Mouse (Mus musculus): ENCODE results near the gene Prss8. TPM values are rescaled to one million over a fixed set of nuclear protein-coding genes. Genes with fewer than 3 reads are reported as not detected.

Prss8 gene
- total RNA-seq, 2 experiments from 2014 or later = not detected

DNA sequence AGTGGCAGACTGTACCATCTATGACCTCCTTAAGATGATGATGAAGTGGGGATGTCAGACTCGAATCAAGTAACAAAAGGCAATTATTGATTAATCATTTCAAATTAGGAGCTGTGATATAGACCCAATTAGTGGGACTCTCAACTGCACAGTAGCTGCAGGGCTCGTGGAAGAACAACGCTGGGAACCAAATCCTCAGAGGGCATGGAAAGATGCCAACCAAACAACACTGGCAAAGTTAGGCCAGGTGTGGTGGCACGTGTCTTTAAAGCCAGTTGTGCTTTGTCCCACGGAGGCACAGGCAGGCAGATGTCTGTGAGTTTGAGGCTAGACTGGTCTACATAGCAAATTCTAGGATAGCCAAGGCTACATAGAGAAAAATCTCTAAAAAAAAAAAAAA, 732 bp upstream of the Prss8 start:
- no peak for ATAC-seq (replicated peaks; ENCODE audit: poor library complexity)

DNA sequence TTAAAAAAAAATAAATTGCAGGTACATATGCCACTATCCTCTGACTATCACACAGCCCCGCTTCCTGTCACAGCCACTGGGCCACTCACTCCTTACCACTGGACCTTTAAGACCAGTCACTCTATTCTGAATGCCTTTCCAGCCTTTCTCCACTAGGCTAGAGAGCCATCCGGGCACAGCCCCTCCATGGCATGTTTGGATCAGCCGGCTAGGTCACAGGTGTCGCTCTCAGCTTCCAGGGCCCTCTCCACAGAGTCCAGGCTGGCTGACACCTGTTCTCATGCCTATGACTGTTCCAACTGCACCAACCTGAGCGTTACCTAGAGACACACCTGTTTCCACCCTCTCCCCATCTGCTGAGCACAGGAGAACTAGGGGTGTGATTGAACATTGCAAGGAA, 1.3 kb downstream of the Prss8 start:
- ATAC-seq (replicated peaks; ENCODE audit: poor library complexity) = no peak

DNA sequence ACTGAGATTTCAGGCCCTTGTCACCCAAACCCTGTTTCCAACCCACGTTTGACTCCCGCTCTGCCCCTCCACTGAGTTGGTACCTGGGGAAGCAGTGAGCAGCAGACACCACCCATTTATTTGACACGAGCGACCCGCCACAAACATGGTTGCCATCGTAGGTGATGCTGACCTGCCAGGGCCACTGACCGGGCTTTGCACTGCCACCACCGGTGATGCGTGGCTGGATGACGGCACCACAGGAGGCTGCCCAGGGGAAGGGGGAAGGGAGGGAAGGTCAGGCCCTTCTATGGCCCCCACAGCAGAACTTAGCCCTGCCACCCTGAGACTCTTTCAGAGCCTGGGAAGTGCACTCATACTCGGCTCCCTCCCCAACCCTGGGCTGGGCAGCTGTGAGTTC, 2.2 kb downstream of the Prss8 start:
- no peak for ATAC-seq (replicated peaks; ENCODE audit: poor library complexity)

DNA sequence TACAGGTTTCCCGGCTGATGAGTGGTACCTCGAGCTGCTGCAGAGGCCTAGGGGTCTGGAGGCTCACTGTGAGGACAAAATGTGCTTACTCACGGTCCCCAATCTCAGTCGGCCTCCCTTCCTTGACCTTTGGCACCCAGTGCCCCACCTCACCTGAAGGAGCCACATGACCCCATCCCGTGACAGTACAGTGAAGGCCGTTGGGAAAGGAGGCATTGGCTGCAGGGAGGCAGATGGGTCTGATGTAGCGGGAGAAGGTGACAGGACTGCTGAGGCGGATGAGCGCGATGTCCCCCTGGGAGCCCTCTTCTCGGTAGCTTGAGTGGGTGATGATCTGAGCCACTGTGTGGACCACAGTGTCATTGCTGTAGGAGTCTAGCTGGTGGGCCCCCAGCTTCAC, 3.1 kb downstream of the Prss8 start:
- ATAC-seq (replicated peaks; ENCODE audit: poor library complexity) = no peak

DNA sequence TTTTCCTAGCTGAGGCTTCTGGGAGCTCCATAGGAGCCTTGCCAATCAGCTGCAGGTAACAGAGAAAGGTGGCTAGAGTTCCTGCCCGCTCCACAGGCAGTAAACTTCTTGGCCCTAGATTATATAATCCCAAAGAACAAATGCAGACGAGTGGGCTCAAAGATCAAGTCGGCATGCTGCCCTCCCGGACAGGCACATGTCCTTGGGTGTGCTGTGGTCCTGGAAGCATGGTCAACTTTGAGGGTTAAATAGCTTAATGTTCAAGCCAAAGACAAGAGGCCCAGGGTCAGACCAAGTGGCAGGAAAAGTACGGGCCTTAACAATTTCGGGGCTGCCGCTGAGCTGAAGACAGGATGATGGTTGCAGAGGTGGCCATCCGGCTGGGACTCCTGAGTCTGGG, 3.8 kb downstream of the Prss8 start:
- no peak for ATAC-seq (replicated peaks; ENCODE audit: poor library complexity)

DNA sequence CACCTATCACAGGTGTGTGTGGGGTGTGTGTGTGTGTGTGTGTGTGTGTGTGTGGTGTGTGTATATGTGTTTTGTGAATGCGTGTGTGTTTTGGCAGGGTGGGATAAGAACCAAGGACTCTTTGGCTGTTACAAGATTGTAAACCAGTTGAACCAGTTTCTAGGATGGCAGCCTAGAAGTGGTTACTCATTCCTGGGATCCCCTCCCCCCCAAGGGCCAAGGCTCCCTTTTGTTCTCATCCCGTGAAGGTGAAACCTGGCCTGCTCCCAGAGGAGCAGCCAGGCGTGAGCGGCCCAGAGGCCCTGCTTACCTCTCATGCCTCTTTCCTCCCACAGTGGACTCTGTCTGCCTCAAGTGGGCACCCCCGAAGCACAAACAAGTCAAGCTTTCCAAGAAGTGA, 4.7 kb downstream of the Prss8 start:
- ATAC-seq (replicated peaks; ENCODE audit: poor library complexity) = no peak

DNA sequence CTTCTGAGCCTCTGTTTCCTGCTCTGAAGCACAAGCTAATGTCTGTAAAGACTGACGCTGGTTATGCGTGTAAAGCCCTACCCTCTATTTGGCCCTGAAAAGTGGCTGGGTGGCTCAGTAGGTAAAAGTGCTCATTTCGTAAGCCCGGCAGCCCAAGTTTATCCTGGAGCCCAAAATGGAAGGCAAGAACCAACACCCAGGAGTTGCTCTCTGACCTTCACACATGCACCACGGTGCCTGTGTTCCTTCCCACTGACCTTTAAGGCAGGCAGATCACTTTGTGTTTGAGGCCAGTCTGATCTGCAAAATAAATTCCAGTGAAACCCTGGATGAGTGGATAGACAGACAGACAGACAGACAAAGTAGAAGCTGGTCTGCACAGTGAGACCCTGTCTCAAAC, 6.2 kb downstream of the Prss8 start:
- no peak for ATAC-seq (replicated peaks; ENCODE audit: poor library complexity)

DNA sequence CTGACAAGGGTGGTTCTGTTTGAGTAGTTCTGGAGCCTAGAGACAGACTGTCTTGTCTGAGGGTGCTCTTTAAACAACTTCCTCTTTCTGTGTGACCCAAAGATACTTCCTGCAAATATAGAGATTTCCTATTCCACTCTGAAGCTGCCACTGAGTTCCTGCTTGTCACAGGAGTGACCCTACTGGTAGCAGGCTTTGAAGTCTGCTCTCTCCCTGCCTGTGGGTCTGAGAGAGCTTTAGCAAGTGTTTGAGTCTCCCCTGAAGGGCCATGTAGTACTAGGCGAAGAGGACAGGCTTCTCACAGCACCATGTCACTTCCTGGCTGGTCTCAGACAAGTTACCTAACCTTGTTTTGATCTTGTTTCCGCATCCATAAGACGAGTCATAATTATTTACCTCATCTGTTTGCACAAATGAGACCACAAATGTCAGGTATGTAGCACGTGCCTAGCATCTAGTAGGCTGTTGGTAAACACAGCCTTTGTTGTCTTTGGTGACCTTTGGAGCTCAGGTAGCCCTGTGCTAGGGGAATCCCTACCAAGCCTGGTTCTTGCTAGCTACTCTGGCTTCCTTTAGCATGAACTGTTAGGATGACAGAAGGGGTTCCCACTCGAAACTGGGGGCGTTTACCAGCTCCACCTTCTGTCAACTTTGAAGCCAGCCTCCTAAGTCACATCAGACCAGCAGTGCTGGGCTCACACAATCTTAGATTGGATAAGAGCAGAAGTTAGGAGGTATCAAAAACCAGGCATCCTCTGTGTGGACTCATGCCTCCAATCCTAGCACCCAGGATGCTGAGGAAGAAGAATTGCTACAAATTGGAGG, 7.2 kb downstream of the Prss8 start:
- ATAC-seq (replicated peaks; ENCODE audit: poor library complexity) = peak; percentile 57

DNA sequence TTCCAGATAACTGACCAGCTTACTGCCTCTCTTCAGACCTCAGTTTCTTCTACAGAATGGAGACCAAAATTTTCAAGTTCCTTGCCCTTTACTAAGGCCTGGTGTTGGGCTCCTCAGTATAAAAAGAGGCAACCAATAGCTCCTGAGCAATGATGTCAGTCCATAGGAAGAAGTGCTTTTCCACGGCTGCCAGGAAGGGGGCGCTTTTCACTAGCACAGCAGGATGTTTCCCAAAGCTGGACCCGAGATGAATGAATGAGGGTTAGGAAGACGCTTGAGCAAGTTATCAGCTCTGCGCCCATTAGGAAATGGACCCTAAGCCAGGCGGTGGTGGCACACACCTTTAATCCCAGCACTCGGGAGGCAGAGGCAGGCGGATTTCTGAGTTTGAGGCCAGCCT, 8.4 kb downstream of the Prss8 start:
- peak; percentile 53 for ATAC-seq (replicated peaks; ENCODE audit: poor library complexity)

DNA sequence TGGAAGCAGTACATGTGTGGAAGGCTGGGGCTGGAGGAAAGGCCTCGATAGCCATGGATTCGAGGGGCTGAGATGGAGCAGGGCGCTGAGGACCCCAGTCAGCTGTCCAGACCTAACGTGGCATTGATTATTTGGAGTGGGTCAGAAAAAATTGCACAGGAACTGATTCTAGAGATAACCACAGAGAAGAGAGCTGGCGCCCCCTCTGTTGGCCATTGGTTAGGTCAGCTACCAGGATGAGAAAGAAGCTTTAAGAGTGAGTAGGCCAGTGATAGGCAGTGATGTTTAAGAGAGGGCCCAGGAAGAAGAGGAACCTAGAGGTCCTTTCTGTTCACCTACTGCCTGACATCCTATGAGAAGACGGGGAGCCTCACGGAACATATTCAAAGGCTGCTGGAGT, 10.6 kb downstream of the Prss8 start:
- ATAC-seq (replicated peaks; ENCODE audit: poor library complexity) = peak; percentile 53

DNA sequence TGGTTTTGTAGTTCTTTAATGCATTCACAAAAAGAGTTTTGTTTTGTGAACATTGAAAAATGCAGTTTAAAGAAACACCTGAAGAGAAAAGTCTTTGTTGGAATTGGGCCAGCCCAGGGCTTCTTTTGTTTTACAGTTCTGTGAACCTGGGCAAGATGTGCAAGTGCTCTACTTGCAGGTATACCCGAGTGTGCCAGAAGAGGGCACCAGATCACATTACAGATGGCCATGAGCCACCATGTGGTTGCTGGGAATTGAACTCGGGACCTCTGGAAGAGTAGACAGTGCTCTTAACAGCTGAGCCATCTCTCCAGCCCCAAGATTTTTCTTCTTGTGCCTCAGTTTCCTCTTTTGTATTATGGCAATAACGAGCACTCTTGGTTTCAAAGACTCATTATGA, 11.7 kb downstream of the Prss8 start:
- peak; percentile 47; the same call in 1 of the 2 replicates for ATAC-seq (replicated peaks; ENCODE audit: poor library complexity)

DNA sequence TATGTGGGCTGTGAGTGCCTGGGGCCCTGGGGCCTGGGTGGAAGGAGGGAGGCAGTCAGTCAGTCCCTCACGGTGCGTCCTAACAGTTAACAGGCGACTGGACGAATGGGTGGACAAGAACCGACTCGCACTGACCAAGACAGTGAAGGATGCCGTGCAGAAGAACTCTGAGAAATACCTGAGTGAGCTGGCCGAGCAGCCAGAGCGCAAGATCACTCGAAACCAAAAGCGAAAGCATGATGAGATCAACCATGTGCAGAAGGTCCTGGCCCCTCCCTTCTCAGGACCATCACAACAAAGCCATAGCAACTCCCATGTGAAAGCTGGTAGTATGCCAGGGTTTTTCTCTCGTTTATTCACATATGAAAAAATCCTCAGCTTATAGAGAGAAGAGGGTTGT, 14.6 kb downstream of the Prss8 start:
- ATAC-seq (replicated peaks; ENCODE audit: poor library complexity) = no peak

DNA sequence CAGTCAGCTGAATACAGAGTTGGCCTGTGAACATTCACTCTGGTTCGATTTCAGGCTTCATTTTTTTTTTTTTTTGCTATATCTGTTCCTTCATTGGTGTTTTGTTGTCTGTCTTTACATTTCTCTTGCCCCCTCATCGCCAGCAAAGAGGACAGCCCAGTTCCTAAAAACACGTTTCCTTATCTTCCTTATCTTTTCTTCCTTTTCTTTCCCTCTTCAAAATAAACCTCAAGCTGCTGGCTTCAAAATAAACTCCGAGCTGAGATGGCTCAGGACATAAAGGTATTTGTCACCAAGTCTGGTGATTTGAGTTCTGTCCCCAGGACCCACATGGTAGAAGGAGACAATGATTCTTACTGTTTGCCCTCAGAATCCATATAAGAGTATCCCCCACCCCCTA, 17.0 kb downstream of the Prss8 start:
- ATAC-seq (replicated peaks; ENCODE audit: poor library complexity) = no peak

DNA sequence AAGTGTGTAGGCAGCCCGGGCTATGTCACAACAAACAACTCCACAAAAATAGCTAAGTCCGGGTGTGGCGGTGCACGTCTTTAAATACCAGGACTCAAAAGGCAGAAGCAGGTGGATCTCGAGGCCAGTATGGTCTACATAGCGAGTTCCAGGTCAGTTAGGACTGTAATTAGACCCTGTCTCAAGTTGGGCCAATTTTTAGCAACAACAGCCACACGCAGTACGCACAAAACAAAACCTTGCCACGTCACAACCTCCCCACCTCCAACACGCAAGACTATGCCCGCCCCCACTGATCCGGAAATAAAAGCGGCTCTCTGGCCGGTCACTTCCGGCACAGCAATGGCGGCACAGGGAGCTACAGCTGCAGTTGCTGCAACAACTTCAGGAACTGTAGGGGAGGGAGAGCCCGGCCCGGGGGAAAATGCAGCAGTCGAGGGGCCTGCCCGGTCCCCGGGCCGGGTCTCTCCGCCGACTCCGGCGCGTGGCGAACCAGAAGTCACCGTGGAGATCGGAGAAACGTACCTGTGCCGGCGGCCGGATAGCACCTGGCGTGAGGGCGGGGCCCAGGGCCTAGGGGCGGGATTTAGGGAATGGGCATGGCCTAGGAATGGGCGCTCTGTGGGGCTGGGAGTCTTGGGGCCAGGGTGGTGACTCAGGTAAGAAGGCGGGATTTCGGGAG, 17.6 kb downstream of the Prss8 start, which contains the start of gene Kat8:
Kat8 (plus strand) TSS at position 327 of the 682 bp plus-strand sequence.
- peak; percentile 98 for ATAC-seq (replicated peaks; ENCODE audit: poor library complexity)

DNA sequence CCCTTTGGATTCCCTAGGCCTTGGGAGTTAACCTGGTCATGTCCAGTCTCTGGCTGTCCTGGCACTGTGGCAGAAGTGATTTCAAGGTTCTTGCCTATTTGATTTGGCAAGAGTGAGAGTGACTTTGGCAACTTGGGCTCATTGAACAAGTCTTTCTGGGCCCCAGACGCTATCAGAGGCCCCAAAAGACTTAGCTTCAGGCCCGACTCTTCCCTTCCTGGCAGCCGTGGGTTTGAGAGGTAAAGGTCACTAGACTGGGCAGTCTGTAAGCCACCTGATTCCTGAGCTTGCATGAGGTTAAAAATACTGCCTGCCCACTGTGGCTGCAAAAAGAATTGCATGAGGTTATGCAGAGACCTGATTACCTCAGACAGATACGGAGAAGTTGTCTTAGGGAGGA, 21.2 kb downstream of the Prss8 start:
- ATAC-seq (replicated peaks; ENCODE audit: poor library complexity) = no peak

DNA sequence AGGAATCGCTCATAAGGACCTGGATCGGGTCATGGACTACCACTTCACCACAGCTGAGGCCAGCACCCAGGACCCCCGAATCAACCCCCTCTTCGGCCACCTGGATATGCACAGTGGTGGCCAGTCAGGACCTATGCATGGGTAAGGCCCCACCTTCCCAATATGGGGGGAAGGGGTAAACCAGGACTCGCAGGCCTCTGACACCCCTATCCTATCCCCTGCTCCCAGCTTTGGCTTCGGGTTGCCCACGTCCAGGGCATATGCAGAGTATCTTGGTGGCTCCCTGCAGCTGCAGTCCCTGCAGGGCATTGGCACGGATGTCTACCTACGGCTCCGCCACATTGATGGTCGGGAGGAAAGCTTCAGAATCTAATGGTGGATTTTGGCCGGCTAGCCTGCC, 22.0 kb downstream of the Prss8 start:
- ATAC-seq (replicated peaks; ENCODE audit: poor library complexity) = no peak

DNA sequence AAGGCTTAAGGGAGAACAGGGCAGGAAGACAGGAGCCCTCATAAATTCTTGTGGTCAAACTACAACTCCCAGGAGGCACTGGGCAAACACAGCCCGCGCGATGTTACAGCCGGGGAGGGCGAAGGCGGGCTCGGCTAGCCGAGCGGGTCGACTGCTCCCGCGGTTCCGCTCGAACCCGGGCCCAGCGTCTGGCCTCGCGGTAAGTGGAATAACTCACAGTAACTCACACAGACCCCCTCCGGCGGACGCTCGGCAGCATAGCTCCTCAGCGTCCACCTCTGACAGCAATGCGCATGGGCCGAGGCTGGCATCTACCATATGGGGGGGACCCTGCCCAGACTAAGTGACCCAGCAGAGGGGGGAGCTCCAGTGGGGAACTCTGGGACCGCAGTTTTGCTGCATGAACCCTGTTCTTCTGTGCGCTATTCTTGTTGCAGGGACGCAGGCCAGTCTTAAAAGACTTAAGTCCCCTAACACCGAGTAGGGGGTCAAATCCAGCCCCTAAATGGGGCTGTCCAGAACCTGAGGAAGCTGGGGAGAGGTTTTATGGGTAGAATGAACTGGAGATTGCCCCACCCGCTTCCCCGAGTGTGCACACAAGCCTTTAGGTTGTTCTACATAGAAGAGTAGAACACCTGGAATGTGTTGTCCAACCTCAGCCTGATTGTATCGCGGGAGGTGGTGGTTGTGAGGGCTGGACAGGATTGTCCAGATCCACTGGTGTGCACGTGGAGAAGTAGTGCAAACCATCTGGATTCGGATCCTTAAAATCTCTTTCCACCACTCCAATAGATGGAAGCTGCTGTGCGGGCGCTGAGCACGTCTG, 25.7 kb downstream of the Prss8 start, which contains the start of gene Bckdk:
Bckdk (plus strand) TSS at position 112 of the 826 bp plus-strand sequence.
- ATAC-seq (replicated peaks; ENCODE audit: poor library complexity) = peak; percentile 86

DNA sequence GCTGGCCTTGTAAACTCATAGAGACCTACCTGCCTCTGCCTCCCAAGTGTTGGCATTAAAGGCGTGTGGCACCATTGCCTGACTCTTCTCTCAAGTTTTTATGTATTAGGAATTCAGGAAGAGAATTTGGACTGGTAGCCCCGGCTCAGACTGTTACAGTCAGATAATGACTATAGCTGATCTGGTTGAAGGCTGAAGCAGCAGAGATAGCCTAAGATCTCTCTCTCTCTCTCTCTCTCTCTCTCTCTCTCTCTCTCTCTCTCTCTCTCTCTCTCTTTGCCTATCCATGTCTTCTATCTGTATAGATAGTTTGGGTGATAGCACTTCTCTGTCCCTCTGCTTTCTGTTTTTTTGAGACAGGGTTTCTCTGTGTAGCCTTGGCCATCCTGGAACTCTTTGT, 28.1 kb downstream of the Prss8 start:
- no peak for ATAC-seq (replicated peaks; ENCODE audit: poor library complexity)

DNA sequence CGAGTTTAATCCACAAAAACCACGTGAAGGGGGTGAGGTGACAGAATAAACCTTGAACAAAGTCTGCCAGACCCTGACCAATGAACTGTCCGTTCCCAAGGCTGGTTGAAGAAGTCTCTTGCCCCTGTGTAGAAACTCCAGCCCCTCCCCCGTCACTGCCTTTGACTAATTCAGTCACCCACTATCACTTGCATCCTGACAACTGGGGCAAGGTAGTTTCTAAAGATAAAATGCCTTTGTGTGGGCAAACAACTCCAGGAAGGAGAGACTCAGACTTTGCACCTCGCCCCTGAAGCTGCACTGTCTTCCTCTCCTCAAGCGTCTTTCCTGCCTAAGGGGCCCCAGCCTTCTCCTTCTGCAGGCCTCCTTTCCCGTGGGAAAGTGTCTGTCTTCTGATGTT, 29.9 kb downstream of the Prss8 start:
- ATAC-seq (replicated peaks; ENCODE audit: poor library complexity) = no peak

DNA sequence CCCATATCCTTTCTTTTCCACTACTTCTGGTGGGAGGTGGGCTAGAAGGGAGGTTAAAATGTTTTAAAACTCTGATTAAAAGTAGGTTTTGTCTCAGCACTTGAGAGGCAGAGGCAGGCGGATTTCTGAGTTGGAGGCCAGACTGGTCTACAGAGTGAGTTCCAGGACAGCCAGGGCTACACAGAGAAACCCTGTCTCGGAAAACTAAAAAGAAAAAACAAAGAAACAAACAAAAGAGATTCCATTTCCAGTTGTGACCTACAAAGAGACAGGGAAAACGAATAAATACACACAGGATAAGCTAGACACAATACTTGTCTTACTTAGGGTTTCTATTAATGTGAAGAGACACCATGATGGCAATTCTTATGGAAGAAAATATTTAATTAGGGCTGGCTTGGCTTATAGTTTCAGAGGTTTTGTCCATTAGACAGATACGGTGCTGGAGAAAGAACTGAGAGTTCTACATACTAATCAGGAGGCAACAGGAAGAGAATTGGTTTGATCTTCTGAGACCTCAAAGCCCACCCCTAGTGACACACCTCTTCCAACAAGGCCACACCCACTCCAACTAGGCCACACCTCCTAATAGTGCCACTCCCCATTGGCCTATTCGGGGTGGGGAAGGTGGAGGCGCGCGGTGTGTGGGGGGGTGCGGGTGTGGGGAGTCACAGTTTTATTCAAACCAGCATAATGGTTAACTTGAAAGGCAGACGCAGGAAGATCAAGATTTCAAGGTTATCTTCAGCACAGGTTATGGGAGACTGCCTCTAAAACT, 31.5 kb downstream of the Prss8 start:
- no peak for ATAC-seq (replicated peaks; ENCODE audit: poor library complexity)

DNA sequence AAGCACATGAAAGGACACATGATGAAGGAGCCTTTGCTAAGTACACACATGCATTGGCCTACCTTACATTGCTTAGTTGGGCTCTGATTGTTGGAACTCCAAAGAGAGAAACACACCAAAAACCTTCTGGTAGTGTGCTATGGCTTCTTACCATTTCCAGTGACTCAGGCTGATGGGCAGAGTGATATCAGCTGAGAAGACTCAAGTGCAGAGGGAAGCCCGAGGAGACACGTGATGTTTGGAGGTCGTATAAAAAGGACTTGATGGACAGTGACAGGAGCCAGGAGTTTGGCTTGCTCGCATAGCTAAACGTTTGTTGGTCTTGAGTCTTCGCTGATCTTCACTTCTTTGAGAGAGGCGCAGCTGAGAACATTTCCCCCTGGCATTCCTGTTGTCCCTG, 32.4 kb downstream of the Prss8 start:
- no peak for ATAC-seq (replicated peaks; ENCODE audit: poor library complexity)

All from megakaryocyte progenitor cell, adult 5-6 weeks (primary cell).